Mouse (Mus musculus) NIH3T3 (cell line): ENCODE measurements at regions not wholly inside any gene's neighbourhood (a gene's known extent, or its start where the extent isn't known, plus 50 kb on each side); places are given as distances from the start of the nearest gene placed in this dataset.

Experiments
- DNase-seq: peaks from one replicate; pipeline ENCODE4 v3.0.0-alpha.2; 2012; ENCODE audit warnings: low read depth

DNA sequence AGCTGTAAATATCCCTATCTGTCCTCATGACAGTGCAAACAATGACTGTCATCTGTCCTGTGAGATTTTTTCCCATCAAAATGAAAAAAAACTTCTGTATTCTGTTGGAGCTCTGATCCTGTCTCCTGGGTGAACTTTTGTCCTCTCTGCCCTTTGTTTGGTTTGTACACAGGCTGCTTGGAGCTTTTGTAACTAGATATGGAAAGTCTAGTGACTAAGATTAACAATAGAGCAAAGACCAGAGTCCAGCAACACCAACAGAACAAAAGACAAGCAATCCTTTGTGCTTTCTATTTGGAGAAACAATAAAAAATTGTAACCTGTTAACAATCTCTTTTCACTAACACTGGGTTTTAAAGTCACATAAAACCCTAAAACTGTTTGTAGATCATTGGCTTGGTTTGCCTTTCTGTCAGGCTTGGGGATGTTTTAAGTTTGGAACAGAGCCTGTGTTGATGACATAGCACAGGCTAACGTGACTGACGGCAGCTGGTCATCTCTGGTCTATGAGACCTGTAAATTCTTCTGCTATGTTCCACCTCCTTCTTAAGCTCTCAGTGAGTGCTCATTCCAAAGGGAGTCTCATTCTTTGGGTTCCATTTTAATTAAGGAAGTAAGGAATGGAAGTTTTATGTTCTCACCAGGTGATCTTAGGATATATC lies 219.8 kb downstream of the Gm9733 start:
- no peak for DNase-seq

DNA sequence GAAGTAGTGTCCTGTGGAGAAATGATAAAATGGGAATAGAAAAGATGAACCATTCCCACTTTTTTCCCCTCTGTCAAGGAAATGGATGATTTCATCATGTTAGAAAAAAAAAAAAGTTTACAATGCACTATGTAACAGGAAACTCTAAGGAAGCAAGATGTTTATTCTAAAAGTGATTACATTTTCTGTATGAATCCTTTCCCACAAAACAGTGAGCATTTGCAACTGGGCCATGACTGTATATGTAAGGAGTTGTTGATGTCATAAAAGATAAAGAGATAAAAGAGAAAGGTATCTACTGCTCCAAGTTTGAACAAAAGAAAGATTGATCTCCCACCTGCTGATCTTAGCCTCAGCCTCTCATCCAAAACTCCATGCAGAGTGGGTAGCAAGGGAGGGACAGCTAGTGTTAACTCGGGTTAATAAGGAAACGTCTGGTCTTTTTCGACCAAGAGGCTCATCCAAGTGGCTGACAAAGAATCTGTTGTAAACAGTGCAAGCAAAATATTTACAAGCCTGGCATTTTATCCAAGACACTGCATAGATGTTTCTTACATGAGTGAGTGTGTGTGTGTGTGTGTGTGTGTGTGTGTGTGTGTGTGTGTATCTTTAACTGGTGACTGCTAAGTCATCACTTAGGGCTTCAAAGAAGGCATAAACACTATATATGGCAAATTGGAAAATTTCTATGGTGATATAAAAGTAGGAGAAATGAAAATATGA lies 213.3 kb downstream of the Gm9733 start:
- DNase-seq = no peak

DNA sequence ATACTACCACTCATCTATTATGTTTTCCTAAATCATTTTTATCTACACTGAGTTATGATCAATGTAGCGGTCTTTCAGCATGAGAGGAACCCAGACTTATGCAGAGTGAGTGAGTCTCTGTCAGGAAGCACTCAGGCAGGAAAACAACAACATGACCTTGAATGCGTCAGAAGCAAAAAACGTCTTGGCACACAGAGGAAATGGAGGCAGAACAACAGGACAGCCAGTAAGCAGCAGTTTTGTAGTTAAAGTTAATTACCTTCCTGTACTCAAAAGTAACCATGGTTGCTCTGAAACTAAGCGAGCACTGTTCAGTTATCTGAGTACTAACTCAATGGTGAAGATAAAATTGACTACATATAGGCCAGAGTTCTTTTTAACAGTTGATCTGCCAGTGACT lies 205.4 kb downstream of the Gm9733 start:
- DNase-seq = no peak

GRCm38 (mm10) chr3:15128370-15128769 lies 203.7 kb downstream of the Gm9733 start:
- DNase-seq = no peak

GRCm38 (mm10) chr3:15128960-15129359 lies 203.1 kb downstream of the Gm9733 start:
- no peak for DNase-seq

GRCm38 (mm10) chr3:15129729-15130369 lies 202.3 kb downstream of the Gm9733 start:
- DNase-seq = no peak

GRCm38 (mm10) chr3:15132136-15132535 lies 200.0 kb downstream of the Gm9733 start:
- no peak for DNase-seq

DNA sequence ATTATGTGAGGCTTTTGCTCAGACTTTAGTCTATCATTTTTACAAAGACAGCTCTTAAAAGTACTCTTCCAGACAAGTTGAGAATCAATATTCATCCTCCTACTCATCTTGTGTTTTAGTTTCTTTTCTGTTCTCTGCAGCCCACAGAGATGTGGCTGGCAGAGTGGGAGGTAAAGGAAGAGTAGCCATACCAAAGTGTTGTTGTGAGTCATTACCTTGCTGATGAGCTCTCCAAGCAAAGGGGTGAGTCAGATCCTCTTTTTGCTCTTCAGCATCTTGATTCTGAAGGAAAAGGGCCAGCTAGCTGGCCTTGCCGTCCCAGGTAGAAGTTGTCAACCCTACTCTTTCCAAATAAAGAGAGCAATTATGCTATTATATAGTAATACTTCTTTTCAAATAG lies 192.6 kb downstream of the Gm9733 start:
- DNase-seq = no peak

DNA sequence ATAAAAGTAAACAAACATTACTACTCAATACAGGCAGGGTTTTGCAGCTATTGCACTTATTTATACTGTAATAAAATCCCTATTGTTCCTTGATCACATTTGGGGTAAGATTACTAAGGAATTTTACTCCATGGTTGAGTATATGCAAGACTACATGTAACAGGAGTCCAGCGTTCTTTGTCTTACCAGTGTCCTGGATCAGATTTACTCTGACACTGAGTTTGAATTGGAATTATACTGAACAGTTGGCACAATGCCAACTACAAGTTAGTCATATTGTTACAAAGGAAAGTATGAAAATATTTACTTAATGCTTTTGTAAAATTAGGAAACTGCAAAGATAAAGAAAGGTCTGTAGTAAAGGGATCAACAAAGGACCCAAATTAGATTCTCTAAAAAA lies 178.4 kb downstream of the Gm9733 start:
- no peak for DNase-seq

DNA sequence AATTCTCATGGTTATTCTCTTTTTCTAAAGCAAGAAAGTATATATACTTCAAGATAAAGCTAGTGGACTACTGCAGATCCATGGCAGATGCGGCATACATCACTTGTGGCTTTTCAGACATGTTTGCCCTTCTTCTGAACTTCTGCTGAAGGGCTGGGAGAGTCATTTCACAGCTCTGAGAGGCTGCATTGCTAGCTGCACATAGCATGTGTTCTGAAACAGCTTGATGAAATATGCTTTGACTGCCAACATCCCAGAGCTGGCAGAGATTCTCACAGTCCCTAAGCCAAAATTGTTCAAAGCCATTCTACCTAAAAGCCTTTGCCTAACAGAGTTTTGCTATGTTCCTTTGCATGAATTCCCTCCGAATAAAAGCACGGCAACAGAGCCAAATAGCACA lies 177.9 kb downstream of the Gm9733 start:
- peak; percentile 10 for DNase-seq

- DNase-seq = no peak
Observed at GRCm38 (mm10) chr3:15156681-15157080, 175.4 kb downstream of the Gm9733 start.

DNA sequence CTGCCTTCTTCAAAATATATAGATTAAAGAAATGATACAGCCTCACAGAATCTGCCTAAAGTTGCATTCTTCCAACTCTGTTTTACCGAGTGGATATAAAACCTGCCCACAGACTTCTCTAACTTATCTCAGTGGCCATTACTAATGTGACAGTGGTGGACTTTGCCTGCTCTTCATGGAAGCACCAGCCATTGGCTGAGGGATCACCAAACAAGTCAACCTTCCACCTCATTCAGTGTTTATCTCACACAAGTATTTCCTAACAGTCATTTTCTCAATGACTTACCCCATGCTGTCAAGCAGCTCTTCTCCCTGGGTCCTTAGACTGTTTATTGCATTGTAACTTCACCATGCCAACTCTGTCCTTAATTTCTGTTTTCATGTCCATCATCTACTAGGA lies 174.3 kb downstream of the Gm9733 start:
- no peak for DNase-seq

- DNase-seq = no peak
Observed at GRCm38 (mm10) chr3:15158926-15159325, 173.2 kb downstream of the Gm9733 start.

- no peak for DNase-seq
Observed at GRCm38 (mm10) chr3:15159965-15160714, 172.0 kb downstream of the Gm9733 start.

GRCm38 (mm10) chr3:15175811-15176210 lies 156.3 kb downstream of the Gm9733 start:
- DNase-seq = no peak

DNA sequence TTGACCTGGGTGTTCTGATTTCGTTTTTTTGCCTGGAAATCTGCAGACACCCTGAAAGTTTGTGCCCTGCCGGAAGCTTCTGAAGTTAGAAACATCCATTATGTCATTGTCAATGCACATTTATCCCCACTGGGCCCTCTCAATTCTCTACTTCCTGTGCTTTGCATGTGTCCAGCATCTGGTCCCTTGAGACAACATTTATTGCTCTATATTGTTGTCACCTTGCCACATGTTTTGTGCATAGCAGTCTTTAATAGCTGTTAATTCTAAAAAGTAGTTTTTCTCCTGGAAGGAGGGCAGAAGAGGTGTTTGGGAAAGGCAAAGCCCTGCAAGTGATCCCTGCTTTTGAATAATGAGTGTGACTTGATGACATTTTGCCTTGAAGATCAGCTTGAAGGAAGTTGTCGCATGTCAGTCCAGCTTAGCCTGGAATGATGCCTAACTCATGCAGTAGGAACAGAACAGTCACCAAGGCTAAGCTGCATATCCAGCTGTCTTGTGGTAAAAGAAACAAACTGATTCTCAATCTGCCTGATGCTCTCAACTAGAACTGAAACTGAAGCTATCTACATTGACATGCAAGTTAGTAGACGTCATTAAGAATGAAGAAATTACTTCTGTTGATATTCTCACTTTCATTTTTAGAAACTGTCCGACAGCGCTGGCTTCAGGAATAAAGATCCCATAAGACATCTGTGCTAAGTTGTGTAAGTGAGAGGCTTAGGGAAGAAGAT lies 152.9 kb downstream of the Gm9733 start:
- no peak for DNase-seq

DNA sequence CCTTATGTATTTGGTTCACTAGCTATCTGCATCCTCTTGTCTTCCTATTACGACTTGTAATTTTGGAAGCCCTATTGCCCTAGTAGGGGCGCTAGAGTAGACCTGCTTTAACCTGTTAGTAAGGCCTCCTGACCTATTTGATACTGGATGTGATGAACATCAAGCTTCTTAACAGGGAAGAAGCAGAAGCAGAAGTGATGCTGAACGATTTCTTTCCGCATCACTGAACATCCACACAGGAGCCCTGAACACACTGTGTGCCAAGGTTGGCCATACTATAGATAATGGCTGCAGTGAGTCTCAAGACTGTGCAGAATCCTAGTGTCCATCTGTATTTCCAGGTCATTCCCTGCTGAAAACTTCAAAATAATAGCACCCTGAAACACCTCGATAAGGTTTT lies 151.0 kb downstream of the Gm9733 start:
- DNase-seq = no peak

DNA sequence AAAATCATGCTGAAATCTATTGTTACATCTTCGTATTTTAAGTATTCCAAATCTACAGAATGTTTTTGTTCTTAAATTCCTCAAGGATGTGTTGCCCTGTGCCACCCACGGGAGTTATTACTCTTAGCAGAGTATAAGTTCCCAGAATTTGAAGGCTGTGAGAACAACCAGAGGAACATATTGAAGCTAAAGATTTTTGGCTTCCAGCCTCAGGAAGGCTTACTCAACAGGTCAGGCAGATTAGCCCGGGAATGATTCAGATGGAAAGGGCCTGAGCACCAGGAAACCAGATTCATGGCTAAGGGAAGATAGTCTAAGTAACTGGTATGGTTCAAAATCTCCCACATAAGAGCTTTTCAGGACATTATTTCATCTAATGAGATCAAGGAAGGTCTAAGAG lies 145.4 kb downstream of the Gm9733 start:
- peak; percentile 46 for DNase-seq

GRCm38 (mm10) chr3:15194362-15194761 lies 137.7 kb downstream of the Gm9733 start:
- peak; percentile 79 for DNase-seq

GRCm38 (mm10) chr3:15196101-15196500 lies 136.0 kb downstream of the Gm9733 start:
- DNase-seq = no peak

GRCm38 (mm10) chr3:15198086-15198485 lies 134.0 kb downstream of the Gm9733 start:
- no peak for DNase-seq

DNA sequence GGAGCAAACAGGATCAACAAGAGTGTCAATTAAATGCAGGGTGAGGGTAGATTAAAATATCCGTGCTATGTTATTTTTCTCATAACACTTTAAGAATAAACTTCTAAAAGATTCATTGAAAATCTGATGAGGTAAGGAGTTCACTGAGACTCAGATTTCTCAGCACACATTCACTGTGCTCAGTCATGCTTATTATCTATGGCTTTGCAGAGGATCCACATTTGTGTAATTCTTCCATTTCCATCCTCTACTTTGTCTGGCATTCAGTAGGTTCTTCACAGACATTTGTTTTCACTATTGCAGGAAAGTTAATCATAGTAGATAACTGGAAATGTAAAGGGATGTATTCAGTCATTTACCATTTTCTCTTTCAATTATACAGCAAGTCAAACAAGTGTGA lies 131.8 kb downstream of the Gm9733 start:
- no peak for DNase-seq
